Mouse (Mus musculus) heart, adult 9 months (tissue): Measurements from ENCODE around the gene Tpm3.
"Not testable (repeated sequence)": the region's sequence is repeated elsewhere in the genome, so short reads cannot be mapped to it uniquely, and the experiment has no call there.

Experiments used
- DNase-seq, 2 experiments: peaks; one replicate each; pipeline ENCODE4 v3.0.0; 2022; ENCODE audit warnings: low spot score in 2 of 2

Tpm3 gene

DNA sequence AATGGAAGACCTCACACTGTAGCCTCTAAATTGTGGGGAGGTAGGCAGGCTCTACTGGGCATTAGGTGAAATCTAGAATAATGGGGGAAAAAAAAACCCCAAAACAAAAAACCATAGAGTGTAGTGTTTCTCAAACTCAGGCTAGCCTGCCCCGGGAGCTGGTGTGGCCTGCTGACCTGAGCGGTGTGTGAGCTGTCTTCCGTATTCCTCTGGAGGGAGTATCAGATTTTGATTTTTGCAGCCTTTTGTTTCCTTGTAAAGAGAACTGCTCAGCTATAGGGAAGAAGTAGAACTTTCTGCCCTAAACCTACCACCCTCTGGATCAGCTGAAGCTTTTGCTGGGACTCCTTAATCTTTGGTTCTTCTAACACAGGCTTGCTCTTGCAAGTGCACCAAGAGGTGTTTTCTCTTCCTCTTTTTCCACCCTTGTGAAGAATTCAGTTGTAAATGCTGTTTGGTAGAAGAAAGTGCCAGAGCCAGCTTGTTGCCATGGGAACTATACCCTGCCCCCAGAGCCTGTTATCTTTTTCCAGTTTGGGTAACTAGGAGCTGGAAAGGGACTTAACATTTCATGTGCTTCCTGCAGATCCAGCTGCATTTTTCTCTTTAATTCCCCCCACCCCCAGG lies 11.4 kb downstream of the Tpm3 start:
- no peak for DNase-seq

DNA sequence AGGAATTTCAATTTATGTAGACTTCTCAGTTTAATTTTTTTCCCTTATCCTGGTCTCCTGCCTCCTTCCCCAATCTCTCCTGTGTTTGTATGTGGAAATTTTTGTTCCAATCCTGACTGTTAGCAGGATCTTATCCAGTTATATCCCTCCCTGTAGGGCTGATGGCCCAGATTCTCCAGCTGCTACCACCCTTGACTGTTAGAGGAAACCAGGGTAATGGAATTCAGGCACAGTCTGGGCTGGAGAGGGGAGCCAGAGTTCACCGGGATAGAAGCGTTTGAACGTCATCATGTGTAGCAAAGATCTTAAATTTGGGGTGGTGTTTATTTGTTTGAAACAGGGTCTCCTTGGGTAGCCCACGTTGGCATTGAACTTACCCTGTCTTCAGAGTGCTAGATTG lies 12.3 kb downstream of the Tpm3 start:
- peak; percentile 31 to 52 for DNase-seq

DNA sequence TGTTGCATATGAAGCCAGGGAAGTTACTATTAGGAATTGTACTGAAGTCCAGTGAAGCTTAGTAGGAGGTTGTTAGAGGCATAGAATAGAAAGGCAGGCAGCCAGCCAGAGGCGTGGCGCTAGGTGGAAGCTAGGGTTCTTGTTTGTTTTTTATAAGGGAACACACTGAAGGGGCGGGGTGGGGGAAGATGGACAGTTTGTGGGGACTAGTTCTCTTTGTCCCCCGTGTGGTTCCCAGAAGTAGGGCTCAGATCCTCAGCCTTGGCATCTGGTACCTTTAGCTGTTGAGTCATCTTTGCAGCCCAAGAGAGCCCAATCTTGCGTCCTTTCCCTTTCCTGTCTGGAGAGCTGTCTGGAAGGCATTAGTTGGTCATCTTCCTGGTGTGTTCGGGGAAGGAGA lies 12.8 kb downstream of the Tpm3 start:
- DNase-seq = peak in 1 of 2 experiments; percentile 26

DNA sequence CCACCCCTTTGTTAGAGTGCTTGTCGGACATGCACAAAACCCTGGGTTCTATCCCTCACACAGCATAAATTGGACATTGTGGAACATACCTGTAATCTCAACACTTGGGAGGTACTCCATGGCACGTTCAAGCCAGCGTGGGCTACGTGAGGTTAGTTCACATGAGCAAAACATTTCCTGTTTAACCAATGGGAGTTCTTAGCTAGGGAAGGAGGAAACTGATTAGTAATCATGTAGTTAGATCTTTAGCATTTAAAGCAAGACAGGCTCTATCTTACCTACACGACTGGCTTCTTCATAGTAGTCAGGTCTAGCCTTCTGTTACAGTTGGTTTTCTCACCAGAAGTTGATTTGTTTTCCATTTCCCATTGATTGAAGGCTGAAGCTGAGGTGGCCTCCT lies 13.6 kb downstream of the Tpm3 start:
- no peak for DNase-seq

DNA sequence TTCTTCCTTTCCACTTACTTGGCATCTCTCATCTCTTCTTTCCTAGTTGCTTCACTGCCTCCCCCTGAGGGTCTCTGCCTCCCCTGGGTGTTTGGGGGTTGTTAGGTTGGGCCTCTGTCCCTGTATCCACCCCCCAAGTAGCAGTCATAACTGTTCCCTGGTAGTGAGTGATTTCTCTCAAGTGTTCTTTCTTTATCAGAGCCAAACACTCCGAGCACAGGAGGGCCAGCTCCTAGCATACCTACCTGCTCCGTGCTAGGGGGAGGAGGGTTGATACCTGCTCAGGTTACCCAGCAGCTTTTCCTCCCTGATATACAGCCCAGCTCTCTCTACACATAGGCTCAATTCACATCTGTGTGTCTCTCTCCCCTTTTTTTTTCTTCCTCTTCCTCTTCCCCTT lies 16.2 kb downstream of the Tpm3 start:
- no peak for DNase-seq

DNA sequence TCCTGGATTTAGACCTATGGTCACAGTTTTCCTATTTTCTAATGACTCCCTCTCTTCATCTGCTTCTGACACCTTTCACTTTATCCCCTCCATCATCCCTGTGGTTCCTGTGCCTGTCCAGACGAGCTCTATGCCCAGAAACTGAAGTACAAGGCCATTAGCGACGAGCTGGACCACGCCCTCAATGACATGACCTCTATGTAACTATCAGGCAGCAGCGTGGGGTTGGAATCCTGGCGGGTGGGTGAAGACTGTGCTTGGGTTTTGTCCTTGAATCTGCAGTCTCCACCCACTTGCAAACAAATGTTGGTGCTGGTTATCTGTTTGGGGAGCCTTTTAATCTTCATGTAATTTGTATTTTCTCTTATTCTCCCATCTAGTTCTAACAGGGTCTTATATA lies 18.4 kb downstream of the Tpm3 start:
- DNase-seq = no peak

DNA sequence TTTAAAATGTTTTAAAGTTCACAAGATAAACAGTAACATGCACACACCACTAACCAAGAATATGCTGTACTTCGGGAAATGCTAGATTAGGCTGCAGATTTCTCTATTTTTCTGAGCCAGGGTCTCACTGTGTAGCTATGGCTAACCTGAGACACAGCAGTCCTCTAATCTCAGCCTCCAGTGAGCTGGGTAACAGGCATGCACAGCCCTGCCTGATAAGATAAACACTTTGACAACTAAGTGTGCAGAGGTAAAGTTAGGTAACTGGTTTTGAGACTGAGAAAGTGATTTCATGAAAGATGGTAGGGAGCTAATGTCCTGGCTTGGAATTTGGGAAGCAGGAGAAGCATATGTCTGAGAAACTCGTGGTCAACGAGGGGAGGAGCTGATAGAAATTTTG lies 22.0 kb downstream of the Tpm3 start:
- DNase-seq = no peak

DNA sequence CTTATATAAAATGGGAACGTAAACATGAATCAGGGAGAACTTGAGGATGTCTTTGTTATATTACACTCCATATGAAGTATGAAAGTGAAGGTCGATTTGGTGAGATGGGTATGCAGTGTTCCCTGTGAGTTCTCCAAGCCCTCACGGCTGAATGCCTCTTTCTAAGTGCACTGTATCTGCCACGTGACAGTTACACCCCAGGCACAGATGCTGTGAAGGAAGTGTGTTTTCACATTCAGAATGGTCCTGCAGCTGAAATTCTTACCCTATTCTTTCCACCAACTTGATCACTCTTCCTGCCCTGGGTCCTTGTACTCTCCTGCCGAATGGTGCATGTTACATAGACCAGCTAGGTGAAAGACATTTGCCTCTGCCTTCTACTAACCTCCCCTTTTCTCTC lies 25.5 kb downstream of the Tpm3 start:
- no peak for DNase-seq

DNA sequence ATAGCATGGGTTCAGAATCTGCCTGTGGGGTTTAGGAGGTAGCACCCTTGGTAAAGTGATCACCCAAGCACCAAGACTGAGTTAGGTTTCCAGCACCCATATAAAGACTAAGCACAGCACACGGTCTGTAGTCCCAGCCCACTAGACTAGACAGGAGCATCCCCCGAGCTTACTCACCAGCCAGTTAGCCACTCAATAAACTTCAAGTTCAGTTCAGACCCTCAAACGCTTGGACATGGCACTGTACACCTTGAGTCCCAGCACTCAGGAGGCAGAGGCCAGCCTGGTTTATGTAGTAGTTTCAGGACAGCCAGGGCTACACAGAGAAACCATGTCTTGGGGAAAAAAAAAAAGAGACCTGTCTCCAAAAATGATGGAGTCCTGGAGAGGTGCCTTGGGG lies 28.6 kb downstream of the Tpm3 start:
- no peak for DNase-seq

DNA sequence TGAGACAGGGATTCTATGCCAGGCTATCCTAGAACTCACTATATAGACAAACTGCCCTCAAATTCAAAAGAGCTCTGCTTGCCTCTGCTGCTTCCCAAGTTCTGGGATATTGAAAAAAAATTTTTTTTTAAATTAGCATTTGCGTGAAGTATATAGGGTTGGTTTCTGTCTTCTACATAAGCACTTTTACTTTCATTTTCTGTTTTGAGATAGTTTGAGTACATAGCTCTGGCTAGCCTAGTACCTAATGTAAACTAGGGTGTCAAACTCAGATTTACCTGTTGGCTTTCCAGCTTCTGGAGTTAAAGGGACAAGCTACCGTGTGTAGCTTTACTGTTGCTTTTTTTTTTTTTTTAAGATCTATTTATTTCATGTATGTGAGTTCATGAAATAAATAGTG lies 29.2 kb downstream of the Tpm3 start:
- DNase-seq = no peak

DNA sequence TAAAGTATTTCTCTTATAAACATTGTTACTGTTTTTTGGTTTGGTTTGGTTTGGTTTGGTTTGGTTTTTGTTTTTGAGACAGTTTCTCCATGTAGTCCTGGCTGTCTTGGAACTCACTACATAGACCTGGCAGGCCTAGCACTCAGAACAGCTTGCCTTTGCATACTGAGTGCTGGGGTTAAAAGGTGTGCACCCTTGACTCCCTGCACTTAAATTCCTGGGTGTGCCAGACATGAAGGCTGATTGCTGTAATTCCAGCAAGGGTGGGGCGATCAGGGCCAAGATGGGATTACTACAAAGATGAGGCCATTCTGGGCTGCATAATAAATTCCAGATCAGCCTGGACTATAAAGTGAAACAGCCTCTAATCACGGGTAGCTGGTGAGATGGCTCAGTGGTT lies 29.8 kb downstream of the Tpm3 start:
- DNase-seq = no peak

DNA sequence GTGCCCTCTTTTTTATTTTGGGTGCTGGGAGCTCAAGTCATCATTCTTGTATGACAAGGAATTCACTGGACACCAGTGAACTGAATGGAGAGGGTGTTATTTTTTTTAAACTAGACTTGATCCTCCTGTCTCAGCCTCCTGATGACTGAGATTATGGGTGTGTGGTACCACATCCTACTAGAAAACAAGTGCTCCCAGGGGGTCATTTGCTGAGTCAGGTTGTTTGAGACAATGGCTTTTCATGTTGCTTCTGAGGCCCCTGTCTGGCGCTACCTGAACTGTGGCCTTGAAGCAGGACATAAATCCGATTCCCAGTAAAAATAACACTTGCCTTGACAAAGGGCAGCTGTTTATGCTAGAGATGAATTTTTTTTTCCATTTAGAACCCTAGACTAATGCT lies 30.7 kb downstream of the Tpm3 start:
- no peak for DNase-seq

DNA sequence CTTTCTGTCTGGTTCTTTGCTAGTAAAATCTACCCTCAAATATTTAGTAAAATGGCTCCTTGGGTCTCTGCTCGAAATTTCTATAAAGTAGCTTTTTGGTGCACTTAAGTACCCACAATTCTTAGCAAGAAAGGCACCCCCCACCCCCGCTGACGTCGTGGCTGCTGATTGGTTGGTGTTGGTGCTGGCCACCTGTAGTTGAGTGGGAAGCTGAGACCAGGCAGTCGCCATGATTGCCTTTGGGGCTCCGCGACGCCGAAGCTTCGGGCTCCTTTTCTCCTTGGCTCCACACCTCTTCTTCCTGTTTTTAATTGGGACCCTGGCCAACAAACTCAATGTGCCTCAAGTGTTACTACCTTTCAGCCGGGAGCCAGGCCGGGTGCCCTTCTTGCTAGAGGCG lies 31.5 kb downstream of the Tpm3 start, which contains the start of gene Nup210l:
Nup210l (plus strand) TSS at position 195 of the 400 bp plus-strand sequence.
- no peak for DNase-seq

DNA sequence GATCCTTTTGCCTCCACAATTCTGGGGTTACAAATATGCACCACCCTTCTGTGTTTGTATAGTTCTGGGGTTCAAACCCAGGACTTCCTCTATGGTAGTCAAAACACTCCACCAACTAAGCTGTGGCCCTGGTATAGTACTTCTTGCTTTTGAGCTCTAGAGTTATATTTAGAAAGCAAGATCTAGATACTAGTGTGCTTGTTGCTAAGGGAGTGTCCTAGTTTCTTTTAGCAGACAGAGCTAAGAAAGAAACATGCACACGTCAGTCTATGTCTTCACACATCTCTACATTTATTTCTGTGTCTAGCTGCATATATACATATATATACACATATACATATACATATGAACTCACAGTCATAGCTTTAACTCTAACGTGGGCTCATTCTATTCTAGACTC lies 39.3 kb downstream of the Tpm3 start:
- no peak for DNase-seq

DNA sequence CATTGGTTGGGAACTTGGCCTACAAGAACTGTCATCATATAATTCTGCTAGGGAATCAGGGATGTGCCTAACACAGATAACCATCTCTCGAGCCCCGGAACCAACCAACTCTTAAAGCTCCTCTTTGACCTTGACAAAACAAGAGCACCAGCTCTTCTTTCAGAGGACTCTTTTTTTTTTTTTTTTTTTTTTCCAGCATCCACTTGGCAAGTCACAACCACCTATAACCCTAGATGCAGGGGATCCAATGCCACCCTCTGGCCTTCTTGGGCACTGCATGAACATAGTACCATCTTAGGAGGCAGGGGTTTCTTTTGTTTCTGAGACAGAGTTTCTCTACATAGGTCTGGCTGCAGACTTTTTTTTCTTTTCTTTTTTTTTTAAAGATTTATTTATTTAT lies 41.9 kb downstream of the Tpm3 start:
- no peak for DNase-seq

DNA sequence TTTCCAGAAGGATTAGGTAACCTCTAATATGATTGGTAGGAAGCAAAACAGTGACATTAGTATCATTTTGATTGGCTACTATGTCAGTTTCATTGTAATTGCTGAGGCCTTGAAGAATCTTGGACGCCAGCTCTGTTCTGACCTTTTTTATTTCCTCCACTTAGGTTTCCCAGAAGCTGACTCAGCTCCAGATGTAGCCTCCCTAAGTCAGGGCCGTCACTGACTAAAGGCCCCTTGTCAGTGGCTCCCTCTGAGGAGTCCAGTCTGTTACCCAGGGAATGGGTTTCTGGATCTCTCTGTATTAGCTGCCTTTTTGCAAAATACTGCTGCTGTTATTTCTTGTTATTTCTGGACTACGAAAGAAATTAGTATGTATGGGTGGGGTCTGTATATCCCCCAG lies 43.1 kb downstream of the Tpm3 start:
- no peak for DNase-seq

DNA sequence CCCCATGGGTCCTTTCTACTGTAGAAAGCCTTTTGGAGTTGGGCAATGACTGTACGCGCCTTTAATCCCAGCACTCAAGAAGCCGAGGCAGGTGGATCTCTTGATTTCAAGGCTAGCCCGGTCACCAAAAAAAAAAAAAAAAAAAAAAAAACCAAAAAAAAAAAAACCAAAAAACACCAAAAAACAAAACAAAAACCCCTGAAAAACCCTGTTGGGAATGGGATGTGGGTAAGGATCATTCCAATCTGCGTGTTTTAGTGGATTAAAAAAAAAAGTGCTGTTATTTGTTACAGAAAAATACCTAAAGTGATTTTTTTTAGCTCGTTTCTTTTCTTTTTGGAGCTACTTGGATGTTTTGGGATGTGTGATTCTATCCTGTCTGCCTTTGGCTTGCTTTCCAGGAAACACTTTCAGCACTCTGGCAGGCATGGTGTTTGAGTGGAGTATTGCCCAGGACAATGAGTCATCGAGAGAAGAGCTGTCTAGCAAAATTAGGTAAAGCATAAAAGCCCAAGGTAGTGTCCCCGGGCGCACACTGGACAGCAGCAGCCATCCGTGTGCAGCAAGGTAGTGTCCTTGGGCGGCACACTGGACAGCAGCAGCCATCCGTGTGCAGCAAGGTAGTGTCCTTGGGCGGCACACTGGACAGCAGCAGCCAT lies 45.8 kb downstream of the Tpm3 start:
- DNase-seq = peak; percentile 15 to 47

DNA sequence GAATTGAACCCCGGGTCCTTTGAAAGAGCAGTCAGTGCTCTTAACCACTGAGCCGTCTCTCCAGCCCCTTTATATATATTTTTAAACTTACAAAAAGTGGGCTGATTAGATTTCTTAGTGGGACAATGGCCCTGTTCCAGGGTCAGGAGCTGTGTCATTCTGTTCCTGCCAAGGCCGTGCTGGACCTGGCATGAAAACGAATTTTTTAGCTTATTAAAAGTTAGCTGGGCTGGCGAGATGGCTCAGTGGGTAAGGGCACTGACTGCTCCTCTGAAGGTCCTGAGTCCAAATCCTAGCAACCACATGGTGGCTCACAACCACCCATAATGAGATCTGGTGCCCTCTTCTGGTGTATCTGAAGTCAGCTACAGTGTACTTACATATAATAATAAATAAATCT lies 49.6 kb downstream of the Tpm3 start:
- DNase-seq = not testable (repeated sequence)

DNA sequence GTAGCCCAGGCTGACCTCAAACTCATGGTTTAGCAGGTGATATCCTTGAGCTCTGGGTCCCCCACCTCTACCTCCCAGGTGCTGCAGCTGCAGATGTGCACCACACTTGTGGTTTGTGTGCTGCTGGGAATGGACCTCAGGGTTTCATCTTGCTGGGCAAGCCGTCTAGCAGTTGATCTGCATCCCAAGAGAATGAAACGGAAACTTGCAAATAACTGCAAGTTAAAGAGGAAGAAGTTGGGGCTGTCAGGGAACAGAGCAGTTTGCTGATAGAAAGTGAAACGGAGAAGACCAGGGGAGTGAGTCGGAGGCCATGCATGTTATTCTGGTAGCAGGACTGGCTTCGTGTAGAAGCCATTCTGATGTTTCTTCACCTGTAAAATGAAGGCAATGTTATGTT lies 53.3 kb downstream of the Tpm3 start:
- DNase-seq = peak in 1 of 2 experiments; percentile 9

DNA sequence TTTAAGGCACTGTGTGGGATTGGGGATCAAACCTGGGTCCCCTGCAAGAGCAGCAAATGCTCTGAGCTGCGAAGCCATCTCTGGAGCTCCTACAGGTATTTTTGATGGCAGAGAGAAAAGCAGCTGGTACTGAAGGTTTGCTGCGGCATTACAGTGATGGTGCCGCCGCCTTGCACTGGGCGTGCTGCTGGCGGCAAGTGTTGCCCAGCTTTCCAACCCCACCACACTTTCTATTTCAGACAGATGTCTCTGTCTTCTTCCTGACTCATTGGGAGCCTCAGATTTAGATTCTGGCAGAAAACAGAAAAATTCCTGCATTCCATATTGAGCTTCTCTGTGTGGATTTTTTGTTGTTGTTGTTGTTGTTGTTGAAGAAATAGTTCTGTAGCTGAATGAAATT lies 55.4 kb downstream of the Tpm3 start:
- DNase-seq = no peak

DNA sequence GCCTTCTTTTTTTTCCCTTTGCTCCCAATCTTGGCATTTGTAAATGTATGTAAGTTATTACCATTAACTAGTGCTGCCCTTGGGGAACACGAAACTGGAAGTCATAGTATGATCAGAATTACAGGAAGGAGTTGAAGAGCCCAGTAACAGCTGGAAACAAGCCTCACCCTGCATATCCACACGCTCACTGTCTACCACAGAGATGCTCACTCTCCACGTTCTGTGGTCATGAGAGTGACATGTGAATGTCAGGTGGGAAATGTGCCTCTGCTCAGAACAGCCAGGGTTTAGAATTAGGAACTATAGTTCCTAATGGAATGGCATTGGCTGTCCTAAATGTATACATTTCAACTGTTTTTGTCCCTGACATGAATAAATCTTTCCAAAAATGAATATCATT lies 60.3 kb downstream of the Tpm3 start:
- DNase-seq = no peak

DNA sequence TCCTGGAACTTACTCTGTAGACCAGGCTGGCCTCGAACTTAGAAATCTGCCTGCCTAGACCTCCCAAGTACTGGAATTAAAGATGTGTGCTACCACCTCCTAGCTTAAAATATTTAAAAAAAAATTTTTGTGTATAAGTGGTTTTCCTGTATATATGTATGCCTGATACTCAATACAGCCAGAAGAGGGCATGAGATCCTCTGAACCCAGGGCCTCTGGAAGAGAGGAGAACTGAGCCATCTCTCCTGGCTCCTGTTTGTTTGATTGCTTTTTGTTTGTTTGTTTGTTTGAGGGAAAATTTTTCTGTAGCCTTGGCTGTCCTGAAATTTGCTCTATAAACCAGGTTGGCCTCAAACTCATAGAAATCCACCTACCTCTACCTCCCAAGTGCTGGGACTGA lies 60.9 kb downstream of the Tpm3 start:
- no peak for DNase-seq

DNA sequence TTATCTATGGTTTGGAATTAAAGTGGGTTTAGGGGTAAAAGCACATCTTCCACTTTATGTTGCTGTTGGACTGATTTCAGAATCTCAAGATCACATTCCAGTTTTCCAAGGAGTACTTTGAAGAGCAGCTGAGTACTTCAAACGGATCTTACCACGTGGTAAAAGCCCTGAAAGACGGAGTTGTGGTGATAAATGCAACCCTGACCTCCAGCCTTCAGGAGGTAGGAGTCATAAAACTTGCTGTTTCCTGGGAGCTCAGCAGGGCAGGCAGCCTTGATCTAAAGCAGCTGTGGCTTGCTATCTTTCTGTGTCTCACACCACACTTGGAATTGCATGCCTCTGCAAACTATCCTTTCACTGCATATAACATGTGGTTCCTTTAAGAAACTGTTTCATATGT lies 62.0 kb downstream of the Tpm3 start:
- no peak for DNase-seq

DNA sequence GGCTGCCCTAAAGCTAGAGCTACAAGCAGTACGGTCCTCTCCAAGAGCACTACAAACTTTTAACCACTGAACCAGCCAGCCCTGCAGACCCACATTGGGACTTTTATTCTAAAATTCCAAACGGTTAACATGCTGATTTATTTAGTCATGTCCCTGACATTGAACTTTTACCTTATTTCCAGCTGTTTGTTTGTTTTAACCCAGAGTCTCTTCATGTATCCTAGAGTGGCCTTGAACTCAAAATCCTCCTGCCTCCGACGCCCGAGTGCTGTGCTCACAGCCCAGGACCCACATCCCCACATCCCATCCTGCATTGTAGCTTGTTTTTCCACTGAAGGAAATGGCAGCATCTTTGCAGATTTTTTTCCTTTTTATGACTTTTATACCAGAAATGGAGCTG lies 62.5 kb downstream of the Tpm3 start:
- DNase-seq = no peak
